Mouse (Mus musculus): ENCODE data around the gene Gpsm2.

DNA sequence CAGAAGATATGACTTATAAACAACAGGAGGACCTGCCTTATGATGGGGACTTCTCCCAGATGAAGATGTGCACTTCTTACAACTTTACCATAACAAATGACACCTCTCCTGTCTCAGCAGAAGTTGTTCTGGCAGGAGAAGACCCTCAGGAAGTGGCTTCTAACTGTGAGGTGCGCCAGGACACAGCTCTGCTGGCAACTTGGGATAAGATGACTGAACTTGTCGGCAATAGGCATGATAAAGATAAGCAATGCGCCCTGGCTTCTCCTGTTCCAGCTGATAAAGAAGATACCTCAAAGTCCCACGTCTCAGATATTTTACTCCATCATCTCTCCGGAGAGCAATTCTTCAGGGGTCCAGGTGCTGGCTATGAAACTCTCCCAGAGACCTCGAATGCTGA lies 29.6 kb upstream of the Gpsm2 start:
- TF ChIP-seq SMC3 (IDR thresholded peaks at IDR 0.05; ENCODE audit: low read depth, low read length) = no peak
- no peak for TF ChIP-seq POLR2A (IDR thresholded peaks at IDR 0.05; ENCODE audit: low read depth, low read length)
- TF ChIP-seq CTCF (conservative IDR thresholded peaks at IDR 0.05 in 1 of 2, IDR thresholded peaks at IDR 0.05 in 1 of 2; ENCODE audit: low read depth in 2 of 2, low read length in 2 of 2) = no peak
- TF ChIP-seq NELFE (IDR thresholded peaks at IDR 0.05; ENCODE audit: low read depth, low read length) = no peak
- TF ChIP-seq MAFK (IDR thresholded peaks at IDR 0.05; ENCODE audit: insufficient replicate concordance, low read length) = no peak
- no peak for TF ChIP-seq RCOR1 (conservative IDR thresholded peaks at IDR 0.05; ENCODE audit: low read depth, low read length)
- no peak for TF ChIP-seq MAX (IDR thresholded peaks at IDR 0.05; ENCODE audit: low read length)
- TF ChIP-seq EP300 (IDR thresholded peaks at IDR 0.05; ENCODE audit: low read length) = no peak
- TF ChIP-seq MAZ (IDR thresholded peaks at IDR 0.05; ENCODE audit: low read depth, low read length) = no peak
- no peak for TF ChIP-seq TCF12 (IDR thresholded peaks at IDR 0.05; ENCODE audit: low read depth, low read length)
- no peak for TF ChIP-seq MEF2A (IDR thresholded peaks at IDR 0.05; ENCODE audit: borderline replicate concordance, low read depth, low read length)
- no peak for TF ChIP-seq ZNF384 (IDR thresholded peaks at IDR 0.05; ENCODE audit: low read depth, low read length)
- TF ChIP-seq PAX5 (IDR thresholded peaks at IDR 0.05; ENCODE audit: low read length) = no peak
- no peak for TF ChIP-seq USF2 (conservative IDR thresholded peaks at IDR 0.05; ENCODE audit: low read depth, low read length)
